Mouse (Mus musculus) activated CD4-positive, CD25-positive, alpha-beta regulatory T cell, adult 9 weeks (primary cell): ENCODE measurements around the gene Slc10a1. TPM values are rescaled to one million over a fixed set of nuclear protein-coding genes. Genes with fewer than 3 reads are reported as not detected.

Source experiments
- polyA plus RNA-seq: library from polyadenylated mRNA; unstranded; fragments of 100-300 nt; shearing (Covaris generic); gene quantifications from one replicate; pipeline ENCODE4 v1.2.1, GENCODE M21; 2017

The Slc10a1 gene
- 0.42 TPM for polyA plus RNA-seq

GRCm38 (mm10) chr12:80968605-80969004 is at the start of gene Slc10a1:
TSS of gene Slc10a1 (minus strand) at chr12:80968705.

GRCm38 (mm10) chr12:80945334-80945995 is 23.0 kb downstream of the Slc10a1 start, which contains the start of gene Srsf5:
TSS of gene Srsf5 (plus strand) at chr12:80945504.

Other genes starting within 250 kb of the Slc10a1 start
- gene Ccdc177, start 208.0 kb downstream of the Slc10a1 start, polyA plus RNA-seq, result not detected
- 26.5 TPM for gene Susd6, start 178.2 kb downstream of the Slc10a1 start, polyA plus RNA-seq
- 763 TPM for gene Srsf5, start 23.2 kb downstream of the Slc10a1 start, polyA plus RNA-seq
- not detected for gene Smoc1, start 58.1 kb upstream of the Slc10a1 start, polyA plus RNA-seq